Mouse (Mus musculus) cortical plate, adult 2 months (tissue): Measurements from ENCODE around the gene Klf11.

Experiments used
- CTCF ChIP-seq: fragments of 200-500 bp; IDR thresholded peaks from 2 replicates; pipeline ENCODE4 v1.5.1; 2011; ENCODE audit warnings: mild to moderate bottlenecking, control low read depth, low read length; ENCODE audit not compliant: insufficient read depth; ENCODE audit errors: extremely low read depth
- POLR2A ChIP-seq: fragments of 200-500 bp; IDR thresholded peaks from 2 replicates; pipeline ENCODE4 v1.6.1; 2011; ENCODE audit warnings: mild to moderate bottlenecking, low read length, control low read depth; ENCODE audit not compliant: insufficient read depth; ENCODE audit errors: extremely low read depth

DNA sequence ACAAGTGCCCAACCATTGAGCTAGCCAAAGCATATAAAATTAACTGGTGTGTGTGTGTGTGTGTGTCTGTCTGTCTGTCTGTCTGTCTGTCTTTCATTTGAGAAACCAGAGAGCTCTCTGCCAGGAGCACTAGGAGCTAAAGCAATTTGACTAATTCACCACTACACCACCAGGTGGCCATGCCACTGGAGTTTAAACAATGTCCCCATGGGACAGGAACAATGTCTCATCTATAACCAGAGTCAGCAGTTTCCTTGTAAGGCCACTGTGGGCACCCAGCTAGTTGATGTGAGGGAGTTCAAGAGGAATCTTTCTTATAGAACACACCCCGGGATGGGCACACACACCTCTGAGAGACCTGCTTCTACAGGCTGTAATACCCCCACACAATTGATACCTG is 20.9 kb upstream of the Klf11 start:
- TF ChIP-seq CTCF (peak; percentile 32; the same call in 1 of the 2 replicates), POLR2A (no peak)
